Mouse (Mus musculus) adrenal gland, postnatal 25 days (tissue): ENCODE measurements around the gene Tas2r108. TPM values are rescaled to one million over a fixed set of nuclear protein-coding genes. Genes with fewer than 3 reads are reported as not detected.

Source experiments
- DNase-seq: peaks from one replicate; pipeline ENCODE4 v3.0.0; 2021; ENCODE audit warnings: mixed read lengths
- long read RNA-seq: library from polyadenylated mRNA; stranded (forward); transcript quantifications from one replicate; pipeline ENCODE4 v2.0.0, GENCODE M21; 2021
- total RNA-seq: library from RNA; stranded (reverse); gene quantifications from 2 replicates; pipeline ENCODE4 v1.2.3, GENCODE M21; 2021

Tas2r108 gene
- 0.95 TPM in 1 of 2 replicates, not detected in the other for total RNA-seq
- long read RNA-seq: 0 reads

GRCm38 (mm10) chr6:40493229-40493628 is at the start of gene Tas2r108:
Gene Tas2r108 (plus strand): TSS chr6:40493529.
- DNase-seq: no peak

DNA sequence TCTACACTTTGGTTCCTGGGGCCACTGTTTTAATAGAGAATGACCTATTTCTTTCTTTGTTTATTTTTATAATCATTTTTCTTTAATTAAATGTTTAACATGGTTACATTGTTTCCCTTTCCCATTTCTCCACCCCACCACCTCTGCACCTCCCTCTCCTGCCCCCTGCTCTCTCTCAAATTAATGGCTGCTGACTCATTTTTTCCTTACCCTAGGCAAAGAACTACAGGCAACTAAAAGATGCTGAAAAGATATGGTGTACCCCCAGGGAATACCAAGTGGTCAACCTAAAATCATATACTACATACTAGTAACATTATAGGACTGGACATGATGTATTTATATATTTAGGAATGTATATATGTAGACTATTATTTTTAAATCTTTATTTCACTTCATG is 44.7 kb upstream of the Tas2r108 start:
- no peak for DNase-seq

DNA sequence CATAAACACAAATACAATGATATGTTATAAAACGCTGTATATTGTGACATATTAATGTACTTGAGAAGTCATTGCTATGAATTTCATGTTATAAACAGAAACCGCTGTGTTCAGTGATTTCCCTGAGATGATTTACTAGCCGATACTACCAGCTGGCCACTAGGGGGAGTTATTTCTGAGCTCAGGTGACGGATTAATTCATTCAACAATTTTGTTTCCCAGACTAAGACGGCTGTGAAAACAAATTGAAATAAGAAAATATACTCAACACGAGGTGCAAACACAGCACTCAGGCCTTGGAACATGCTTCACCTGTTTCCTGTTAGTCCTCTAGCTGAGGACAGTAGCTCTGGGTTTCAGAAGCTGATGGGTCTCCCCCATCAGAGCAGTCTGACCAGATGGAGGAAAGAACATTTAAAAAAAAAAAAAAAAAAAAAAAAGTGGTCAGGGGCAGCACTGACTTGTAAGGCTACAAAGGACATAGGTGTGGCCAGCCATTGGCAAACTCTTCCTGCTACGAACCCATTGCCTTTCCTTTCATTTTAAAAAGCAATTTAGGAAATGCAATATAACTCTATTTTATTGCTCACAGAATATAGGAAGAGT is 38.8 kb upstream of the Tas2r108 start:
- no peak for DNase-seq

DNA sequence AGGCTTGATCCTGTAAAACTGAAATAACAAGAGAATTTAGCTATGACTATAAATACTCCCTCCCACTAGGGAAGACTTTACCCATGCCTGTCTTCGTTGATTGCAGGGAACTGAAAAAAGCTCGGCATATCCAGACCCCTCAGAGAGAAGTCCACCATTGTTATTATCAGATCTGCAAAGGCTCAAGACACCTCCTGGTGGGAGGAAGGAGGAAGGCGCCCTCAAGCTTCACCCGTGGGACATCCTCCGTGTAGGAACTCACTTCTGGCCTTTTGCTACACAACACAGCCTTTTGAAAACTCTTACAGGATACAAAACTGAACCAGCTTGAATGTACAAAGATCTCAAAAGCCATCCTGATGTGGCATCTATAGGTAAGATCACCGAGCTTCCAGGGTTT is 27.6 kb upstream of the Tas2r108 start:
- DNase-seq: no peak

- peak; percentile 89 for DNase-seq
These were observed 22.2 kb upstream of the Tas2r108 start, which contains the start of gene Ssbp1 for GRCm38 (mm10) chr6:40470916-40471719. Gene Ssbp1 (plus strand): TSS chr6:40471352.

DNA sequence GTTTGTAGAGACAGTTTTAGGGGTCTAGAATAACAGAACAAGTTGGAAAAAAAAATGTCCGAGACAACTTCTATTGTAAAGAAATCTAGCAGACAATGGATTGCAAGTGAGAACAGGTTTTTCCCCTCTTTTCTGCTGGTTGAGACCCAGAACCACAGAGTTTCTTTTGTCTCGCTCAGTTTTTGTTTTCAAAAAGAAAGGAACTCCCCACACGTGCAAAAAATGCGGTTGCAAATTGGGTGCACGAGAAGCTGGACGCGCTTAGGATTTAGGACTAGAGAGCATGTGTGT is 21.7 kb upstream of the Tas2r108 start:
- no peak for DNase-seq

DNA sequence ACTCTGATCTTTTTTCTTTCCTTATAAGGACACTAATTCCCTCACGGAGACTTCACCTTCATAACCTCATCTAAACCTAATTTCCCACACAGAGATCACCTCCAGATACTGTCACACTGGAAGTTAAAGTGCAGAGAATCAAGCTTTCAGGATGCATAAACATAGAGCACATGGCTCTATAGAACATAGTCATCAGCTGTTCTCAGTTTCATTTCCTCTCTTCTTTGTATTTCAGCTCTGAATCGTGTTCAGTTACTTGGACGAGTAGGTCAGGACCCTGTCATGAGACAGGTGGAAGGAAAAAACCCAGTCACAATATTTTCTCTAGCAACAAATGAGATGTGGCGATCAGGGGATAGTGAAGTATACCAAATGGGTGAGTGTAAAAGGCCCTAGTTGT is 17.2 kb upstream of the Tas2r108 start:
- DNase-seq: no peak

GRCm38 (mm10) chr6:40479705-40480104 is 13.6 kb upstream of the Tas2r108 start:
- no peak for DNase-seq

DNA sequence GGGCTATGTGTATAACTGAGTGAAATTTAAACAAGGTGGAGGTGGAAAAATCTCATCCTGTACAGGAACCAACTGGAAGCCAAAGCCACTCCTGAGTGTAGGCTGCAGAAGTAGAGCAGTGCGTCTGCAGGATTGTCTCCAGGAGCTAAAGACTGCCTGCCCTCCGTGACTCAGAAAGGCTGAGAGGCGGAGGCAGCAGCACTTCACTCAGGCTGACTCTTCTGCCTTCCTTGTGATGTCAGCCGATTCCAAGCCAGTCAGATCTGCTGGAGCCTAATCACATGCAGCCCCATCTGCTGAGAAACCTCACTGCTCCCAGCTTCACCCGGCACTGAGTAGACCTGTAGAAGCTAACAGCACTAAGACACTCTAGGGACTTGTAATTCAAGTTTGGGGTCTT is 11.0 kb upstream of the Tas2r108 start:
- DNase-seq: no peak

DNA sequence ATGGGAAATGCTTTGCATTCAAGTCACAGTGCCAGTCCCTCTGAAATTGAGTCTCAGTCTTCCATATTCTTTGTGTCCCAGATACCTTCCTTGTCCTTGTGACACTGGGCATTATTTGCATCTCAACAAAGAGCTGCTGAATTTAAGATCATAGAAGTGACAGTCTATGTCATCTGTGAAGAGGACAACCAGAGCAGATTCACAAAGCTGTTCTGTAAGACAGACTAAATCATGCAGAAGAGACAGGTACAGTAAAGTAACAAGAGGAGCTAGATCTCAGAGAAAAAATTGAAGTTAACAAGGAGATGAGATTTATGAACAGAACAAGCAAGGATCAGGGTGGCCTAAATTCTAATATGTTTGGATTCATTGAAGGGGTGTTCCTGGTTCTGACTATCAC is 2.4 kb upstream of the Tas2r108 start, which contains the start of gene Tas2r137:
Gene Tas2r137 (plus strand): TSS at position 301 of the 400 bp plus-strand sequence.
- no peak for DNase-seq

DNA sequence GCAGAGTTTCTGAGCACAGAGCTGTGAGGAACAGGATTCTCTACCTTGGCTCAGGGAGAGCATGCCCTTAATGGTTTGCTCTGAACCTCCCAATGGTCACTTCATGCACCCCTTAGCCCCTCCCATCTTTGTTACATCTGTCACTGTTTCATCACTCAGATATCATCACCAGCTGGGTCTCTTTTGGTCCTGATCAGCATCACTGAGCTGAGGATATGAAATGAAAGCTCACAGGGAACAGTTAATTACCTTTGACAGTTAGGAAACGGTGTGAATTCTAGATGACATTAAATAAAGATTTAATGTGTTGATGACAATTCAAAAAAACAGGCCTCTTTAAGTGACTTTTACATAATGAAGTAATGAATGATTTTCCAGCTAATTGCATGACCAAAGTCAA is 26.1 kb downstream of the Tas2r108 start, which contains the start of gene Prss37:
Gene Prss37 (minus strand): TSS at position 101 of the 400 bp plus-strand sequence.
- DNase-seq: no peak

Other genes with a start within 250 kb of the Tas2r108 start
- 39.4 and 48.6 TPM in 2 replicates for gene Agk, start 168.4 kb upstream of the Tas2r108 start, total RNA-seq
- gene E330009J07Rik, start 57.4 kb upstream of the Tas2r108 start, total RNA-seq: 16.3 and 21.1 TPM in 2 replicates
- not detected in 2 replicates for gene Wee2, start 54.4 kb upstream of the Tas2r108 start, total RNA-seq
- 57.1 and 69.2 TPM in 2 replicates for gene Ssbp1, start 22.2 kb upstream of the Tas2r108 start, total RNA-seq
- 0.49 TPM in 1 of 2 replicates, not detected in the other for gene Tas2r137, start 2.3 kb upstream of the Tas2r108 start, total RNA-seq
- gene Prss37, start 26.0 kb downstream of the Tas2r108 start, total RNA-seq: not detected in 2 replicates
- not detected in 2 replicates for gene Olfr461, start 61.5 kb downstream of the Tas2r108 start, total RNA-seq
- not detected in 2 replicates for gene Olfr460, start 76.0 kb downstream of the Tas2r108 start, total RNA-seq
- 0.52 and 1.1 TPM in 2 replicates for gene Clec5a, start 92.3 kb downstream of the Tas2r108 start, total RNA-seq
- not detected in 2 replicates for gene Tas2r138, start 119.8 kb downstream of the Tas2r108 start, total RNA-seq
- 3.0 TPM in 2 replicates for gene Mgam, start 135.3 kb downstream of the Tas2r108 start, total RNA-seq